Mouse (Mus musculus): Measurements from ENCODE around the gene Adam1a. TPM values are rescaled to one million over a fixed set of nuclear protein-coding genes. Genes with fewer than 3 reads are reported as not detected.

Gene Adam1a
- polyA plus RNA-seq, 1 experiment from 2014 or later, result 1.5 TPM

- no peaks in the 10 kb centered on the region for H3K27me3 ChIP-seq (replicated peaks)
- no peak overlapping the region for H3K4me2 ChIP-seq
- H3K27ac ChIP-seq (ENCODE audit: poor library complexity, severe bottlenecking), result no peak overlapping the region
- no peaks in the 10 kb centered on the region for H3K36me3 ChIP-seq
- peaks cover 14% of the 10 kb centered on the region; the same call in 1 of the 2 replicates for H3K4me1 ChIP-seq (replicated peaks)
- no peaks in the 10 kb centered on the region for H3K9me3 ChIP-seq (replicated peaks)
- 95% methylated on average over 10 of the region's 10 CpGs for WGBS
- no peak overlapping the region for H3K4me3 ChIP-seq
- H3K9ac ChIP-seq, result no peak overlapping the region
- no peak for ATAC-seq (ENCODE audit: insufficient number of reproducible peaks, low FRiP score)
Observed at GRCm38 (mm10) chr5:121585005-121585404, 39.7 kb upstream of the Adam1a start.

- peak; percentile 87 for ATAC-seq (ENCODE audit: insufficient number of reproducible peaks, low FRiP score)
Observed at GRCm38 (mm10) chr5:121583765-121584501, 38.7 kb upstream of the Adam1a start.

GRCm38 (mm10) chr5:121581945-121582344, 36.7 kb upstream of the Adam1a start:
- 85% methylated on average over 8 of the region's 8 CpGs for WGBS
- H3K4me1 ChIP-seq (replicated peaks), result peaks cover 14% of the 10 kb centered on the region; the same call in 1 of the 2 replicates
- H3K4me3 ChIP-seq, result no peak overlapping the region
- H3K9me3 ChIP-seq (replicated peaks), result no peaks in the 10 kb centered on the region
- H3K27me3 ChIP-seq (replicated peaks), result no peaks in the 10 kb centered on the region
- no peak overlapping the region for H3K27ac ChIP-seq (ENCODE audit: poor library complexity, severe bottlenecking)
- no peak overlapping the region for H3K9ac ChIP-seq
- no peak overlapping the region for H3K4me2 ChIP-seq
- ATAC-seq (ENCODE audit: insufficient number of reproducible peaks, low FRiP score), result no peak
- H3K36me3 ChIP-seq, result peaks cover 12% of the 10 kb centered on the region

More at GRCm38 (mm10) chr5:121583765-121584501, 38.7 kb upstream of the Adam1a start:
- Histone ChIP-seq H3K4me3 (no peak overlapping the region), H3K36me3 (peaks cover 10% of the 10 kb centered on the region), H3K9me3 (replicated peaks) (no peaks in the 10 kb centered on the region), H3K9ac (no peak overlapping the region), H3K27ac (ENCODE audit: poor library complexity, severe bottlenecking) (peak overlapping the region; percentile 29; the same call in 1 of the 2 replicates), H3K4me2 (peak overlapping the region; percentile 5; the same call in 1 of the 2 replicates), H3K4me1 (replicated peaks) (peaks cover 14% of the 10 kb centered on the region; the same call in 1 of the 2 replicates), H3K27me3 (replicated peaks) (no peaks in the 10 kb centered on the region)
- WGBS, result 48% methylated on average over 12 of the region's 12 CpGs

DNA sequence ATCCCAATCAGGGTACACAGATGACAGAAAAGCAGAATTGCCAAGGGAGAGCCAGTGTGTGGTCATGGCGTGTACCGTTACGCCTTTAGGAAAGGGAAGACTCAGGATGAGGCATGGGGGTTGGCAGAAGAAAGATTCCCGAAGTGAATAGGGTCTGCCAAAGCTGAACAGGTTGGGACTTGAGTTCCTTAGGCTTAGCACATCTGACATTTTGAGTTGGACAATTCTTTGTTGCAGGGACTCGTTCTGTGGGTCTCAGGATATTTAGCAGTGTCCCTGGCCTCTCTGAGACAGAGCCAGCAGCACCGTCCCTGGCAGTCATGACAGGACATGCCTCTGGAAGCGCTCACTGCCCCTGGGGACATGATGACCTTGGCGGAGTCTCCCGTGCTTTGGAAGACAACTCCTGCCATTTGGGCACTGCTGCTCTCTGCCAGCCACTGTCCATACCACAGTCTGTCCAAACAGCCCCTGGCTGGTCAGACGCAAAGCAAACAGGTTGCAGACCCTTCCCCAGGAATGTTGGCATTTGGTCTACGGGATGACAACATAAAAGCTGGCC, 31.7 kb upstream of the Adam1a start:
- H3K4me1 ChIP-seq (replicated peaks), result no peaks in the 10 kb centered on the region
- H3K27me3 ChIP-seq (replicated peaks), result no peaks in the 10 kb centered on the region
- no peak overlapping the region for H3K27ac ChIP-seq (ENCODE audit: poor library complexity, severe bottlenecking)
- WGBS, result 78% methylated on average over 11 of the region's 11 CpGs
- no peak overlapping the region for H3K4me3 ChIP-seq
- no peak overlapping the region for H3K9ac ChIP-seq
- no peaks in the 10 kb centered on the region for H3K9me3 ChIP-seq (replicated peaks)
- H3K4me2 ChIP-seq, result no peak overlapping the region
- no peak for ATAC-seq (ENCODE audit: insufficient number of reproducible peaks, low FRiP score)
- peaks cover 15% of the 10 kb centered on the region for H3K36me3 ChIP-seq

GRCm38 (mm10) chr5:121575867-121576266, 30.6 kb upstream of the Adam1a start:
- H3K9me3 ChIP-seq (replicated peaks), result no peaks in the 10 kb centered on the region
- H3K4me3 ChIP-seq, result no peak overlapping the region
- no peak overlapping the region for H3K9ac ChIP-seq
- no peak for ATAC-seq (ENCODE audit: insufficient number of reproducible peaks, low FRiP score)
- H3K27me3 ChIP-seq (replicated peaks), result no peaks in the 10 kb centered on the region
- no peaks in the 10 kb centered on the region for H3K4me1 ChIP-seq (replicated peaks)
- H3K4me2 ChIP-seq, result no peak overlapping the region
- WGBS, result 89% methylated on average over 11 of the region's 11 CpGs
- H3K27ac ChIP-seq (ENCODE audit: poor library complexity, severe bottlenecking), result no peak overlapping the region
- peaks cover 15% of the 10 kb centered on the region for H3K36me3 ChIP-seq

- WGBS, result 84% methylated on average over 13 of the region's 13 CpGs
Observed at GRCm38 (mm10) chr5:121574145-121574544, 28.9 kb upstream of the Adam1a start.

GRCm38 (mm10) chr5:121570787-121571186, 25.5 kb upstream of the Adam1a start:
- no peak overlapping the region for H3K4me3 ChIP-seq
- ATAC-seq (ENCODE audit: insufficient number of reproducible peaks, low FRiP score), result no peak
- H3K27ac ChIP-seq (ENCODE audit: poor library complexity, severe bottlenecking), result no peak overlapping the region
- H3K36me3 ChIP-seq, result peaks cover 9% of the 10 kb centered on the region; the same call in 1 of the 2 replicates
- no peak overlapping the region for H3K9ac ChIP-seq
- no peaks in the 10 kb centered on the region for H3K9me3 ChIP-seq (replicated peaks)
- WGBS, result 52% methylated on average over 1 of the region's 1 CpGs
- peaks cover 11% of the 10 kb centered on the region for H3K4me1 ChIP-seq (replicated peaks)
- H3K27me3 ChIP-seq (replicated peaks), result 0 out of 2 replicates have a peak, but pooled peaks cover 3% of the 10 kb centered on the region
- H3K4me2 ChIP-seq, result no peak overlapping the region

More at GRCm38 (mm10) chr5:121574145-121574544, 28.9 kb upstream of the Adam1a start:
- no peaks in the 10 kb centered on the region for H3K27me3 ChIP-seq (replicated peaks)
- H3K4me2 ChIP-seq, result no peak overlapping the region
- no peak overlapping the region for H3K4me3 ChIP-seq
- ATAC-seq (ENCODE audit: insufficient number of reproducible peaks, low FRiP score), result no peak
- no peaks in the 10 kb centered on the region for H3K9me3 ChIP-seq (replicated peaks)
- peaks cover 13% of the 10 kb centered on the region; the same call in 1 of the 2 replicates for H3K36me3 ChIP-seq
- H3K9ac ChIP-seq, result no peak overlapping the region
- no peaks in the 10 kb centered on the region for H3K4me1 ChIP-seq (replicated peaks)
- no peak overlapping the region for H3K27ac ChIP-seq (ENCODE audit: poor library complexity, severe bottlenecking)

DNA sequence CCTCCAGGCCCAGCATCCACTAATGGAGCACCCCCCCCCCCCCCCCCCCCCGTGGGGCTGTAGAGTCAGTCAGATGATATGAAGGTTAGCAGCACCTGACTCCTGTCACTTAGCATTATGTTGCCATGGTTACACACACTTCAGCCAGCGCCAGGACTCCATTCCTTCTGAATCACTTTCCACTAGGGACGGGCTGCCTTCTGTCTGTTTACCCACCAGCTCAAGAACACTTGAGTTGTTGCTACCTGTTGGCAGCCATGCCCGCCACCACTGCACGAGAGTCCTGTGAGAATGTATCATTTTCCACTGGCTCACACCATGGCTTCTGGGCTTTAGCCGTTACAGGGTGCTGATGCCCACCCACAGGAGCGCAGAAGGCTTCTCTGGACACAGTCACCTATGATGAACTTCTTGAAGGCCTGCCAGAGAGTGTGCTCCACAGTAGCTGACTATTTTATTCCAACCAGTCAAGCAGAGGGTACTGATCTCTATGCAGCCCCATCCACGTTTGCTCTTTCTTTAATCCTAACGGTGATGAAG, 24.7 kb upstream of the Adam1a start:
- H3K27ac ChIP-seq (ENCODE audit: poor library complexity, severe bottlenecking), result no peak overlapping the region
- no peak overlapping the region for H3K9ac ChIP-seq
- 76% methylated on average over 9 of the region's 9 CpGs for WGBS
- peaks cover 8% of the 10 kb centered on the region; the same call in 1 of the 2 replicates for H3K36me3 ChIP-seq
- H3K9me3 ChIP-seq (replicated peaks), result no peaks in the 10 kb centered on the region
- no peak overlapping the region for H3K4me2 ChIP-seq
- 0 out of 2 replicates have a peak, but pooled peaks cover 3% of the 10 kb centered on the region for H3K27me3 ChIP-seq (replicated peaks)
- no peak for ATAC-seq (ENCODE audit: insufficient number of reproducible peaks, low FRiP score)
- peaks cover 11% of the 10 kb centered on the region for H3K4me1 ChIP-seq (replicated peaks)
- H3K4me3 ChIP-seq, result no peak overlapping the region

DNA sequence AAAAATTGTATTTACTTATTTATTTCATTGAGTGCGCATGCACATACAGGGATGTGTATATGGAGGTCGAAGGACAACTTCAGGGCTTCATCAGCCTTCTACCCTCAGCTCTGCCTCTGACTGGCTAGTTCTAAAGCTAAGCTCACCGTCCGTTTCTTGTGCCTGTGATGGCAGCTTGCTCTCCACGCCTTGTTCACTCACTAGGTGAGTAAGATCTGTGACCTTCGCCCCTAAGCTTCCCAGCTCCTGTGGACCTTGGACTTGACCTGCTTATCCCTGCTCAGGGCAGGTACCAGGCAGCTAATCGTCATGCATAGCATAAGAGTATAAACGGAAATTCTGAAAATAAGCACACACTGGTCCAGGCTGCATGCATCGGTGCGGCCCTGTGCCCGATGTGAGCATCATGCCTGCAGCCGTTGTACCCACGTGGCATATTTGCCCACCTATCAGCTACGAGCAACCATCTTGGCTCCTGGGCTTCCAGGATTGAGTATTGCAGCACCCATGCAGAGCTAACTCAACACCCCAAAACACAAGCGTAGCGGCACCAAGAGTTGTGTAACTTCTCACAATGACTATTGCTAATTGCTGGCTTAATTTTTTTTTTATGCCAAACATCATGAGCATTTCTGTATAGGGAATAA, 20.9 kb upstream of the Adam1a start:
- peaks cover 6% of the 10 kb centered on the region; the same call in 1 of the 2 replicates for H3K36me3 ChIP-seq
- no peaks in the 10 kb centered on the region for H3K9me3 ChIP-seq (replicated peaks)
- no peak overlapping the region for H3K27ac ChIP-seq (ENCODE audit: poor library complexity, severe bottlenecking)
- H3K4me1 ChIP-seq (replicated peaks), result peaks cover 13% of the 10 kb centered on the region
- H3K9ac ChIP-seq, result no peak overlapping the region
- H3K4me2 ChIP-seq, result no peak overlapping the region
- no peak overlapping the region for H3K4me3 ChIP-seq
- WGBS, result 88% methylated on average over 16 of the region's 16 CpGs
- no peak for ATAC-seq (ENCODE audit: insufficient number of reproducible peaks, low FRiP score)
- H3K27me3 ChIP-seq (replicated peaks), result 0 out of 2 replicates have a peak, but pooled peaks cover 3% of the 10 kb centered on the region

GRCm38 (mm10) chr5:121564468-121564895, 19.2 kb upstream of the Adam1a start:
- 0 out of 2 replicates have a peak, but pooled peaks cover 3% of the 10 kb centered on the region for H3K27me3 ChIP-seq (replicated peaks)
- H3K27ac ChIP-seq (ENCODE audit: poor library complexity, severe bottlenecking), result no peak overlapping the region
- H3K4me1 ChIP-seq (replicated peaks), result peaks cover 13% of the 10 kb centered on the region
- WGBS, result 7% methylated on average over 11 of the region's 11 CpGs
- peak overlapping the region; percentile 58 for H3K4me2 ChIP-seq
- peak overlapping the region; percentile 39; the same call in 1 of the 2 replicates for H3K9ac ChIP-seq
- peak overlapping the region; percentile 26 for H3K4me3 ChIP-seq
- no peaks in the 10 kb centered on the region for H3K36me3 ChIP-seq
- no peaks in the 10 kb centered on the region for H3K9me3 ChIP-seq (replicated peaks)
- no peak for ATAC-seq (ENCODE audit: insufficient number of reproducible peaks, low FRiP score)

DNA sequence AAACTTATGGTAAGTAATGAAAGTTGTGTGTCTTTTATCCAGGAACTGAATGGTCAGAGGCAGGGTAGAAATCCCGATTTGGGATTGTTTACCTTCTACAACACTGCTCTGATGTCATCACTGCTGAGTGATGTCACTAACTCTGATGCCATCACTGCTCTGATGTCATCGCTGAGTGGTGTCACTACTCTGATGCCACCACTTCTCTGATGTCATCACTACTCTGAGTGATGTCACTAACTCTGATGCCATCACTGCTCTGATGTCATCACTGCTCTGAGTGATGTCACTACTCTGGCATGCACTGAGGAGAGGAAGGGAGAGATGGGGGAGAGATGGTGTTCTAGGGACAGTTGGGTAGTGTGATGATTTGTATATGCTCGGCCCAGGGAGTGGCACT, 17.2 kb upstream of the Adam1a start:
- Histone ChIP-seq H3K4me1 (replicated peaks) (peaks cover 12% of the 10 kb centered on the region), H3K4me2 (no peak overlapping the region), H3K4me3 (no peak overlapping the region), H3K36me3 (no peaks in the 10 kb centered on the region), H3K9ac (no peak overlapping the region), H3K27me3 (replicated peaks) (no peaks in the 10 kb centered on the region), H3K27ac (ENCODE audit: poor library complexity, severe bottlenecking) (no peak overlapping the region), H3K9me3 (replicated peaks) (no peaks in the 10 kb centered on the region)
- ATAC-seq (ENCODE audit: insufficient number of reproducible peaks, low FRiP score), result no peak
- 79% methylated on average over 3 of the region's 3 CpGs for WGBS

All from heart, embryonic 12.5 days (tissue).